9 mouse cellular contexts compared by ENCODE assay signal in genomic region chr7:19159411-19159810, GRCm38 (mm10). TPM values are rescaled to one million over a fixed set of nuclear protein-coding genes. Genes with fewer than 3 reads are reported as not detected.
DNase-seq lines count a peak whose midpoint lies in the region; ATAC-seq lines count a peak whose summit lies in the region.
"Had no signal": no experiment of that assay in that cellular context is flagged by ENCODE, and none has a peak within 500 bp of the region (broad histone marks: within the 10 kb centered on the region; RNA-seq: fewer than 3 reads in every experiment).

No protein-coding gene starts in this region.

- H3K4me2 ChIP-seq in heart, embryonic 16.5 days (ENCODE audit: low read depth, low read length) = peak overlapping the region; percentile 66; the same call in 1 of the 2 replicates
- H3K4me2 ChIP-seq in embryonic facial prominence, embryonic 11.5 days (ENCODE audit: low read depth, low read length) = no peak overlapping the region
- no peak overlapping the region for H3K4me2 ChIP-seq in hindbrain, embryonic 12.5 days (replicated peaks)
- peak overlapping the region; percentile 53; the same call in 1 of the 2 replicates for H3K4me2 ChIP-seq in midbrain, embryonic 12.5 days (replicated peaks)

- no peak for DNase-seq in heart, adult 8-10 months (ENCODE audit: low spot score)
- DNase-seq in embryonic facial prominence, embryonic 11.5 days (ENCODE audit: low spot score) = no peak
- DNase-seq in urinary bladder, adult 18-20 months (ENCODE audit: low spot score in 2 of 2) = no peak
- no peak for DNase-seq in frontal cortex, postnatal 25 days (ENCODE audit: low spot score in 2 of 2)
- DNase-seq in adrenal gland, postnatal 4 days (ENCODE audit: low spot score in 2 of 2) = no peak

- no peak overlapping the region for H3K27ac ChIP-seq in heart, embryonic 16.5 days (ENCODE audit: low read length)
- H3K27ac ChIP-seq in embryonic facial prominence, embryonic 11.5 days (replicated peaks; ENCODE audit: low read depth, low read length) = no peak overlapping the region
- no peak overlapping the region for H3K27ac ChIP-seq in hindbrain, embryonic 12.5 days
- H3K27ac ChIP-seq in midbrain, embryonic 12.5 days (replicated peaks) = no peak overlapping the region

- peaks cover 6% of the 10 kb centered on the region for H3K27me3 ChIP-seq in heart, embryonic 16.5 days (ENCODE audit: control insufficient read depth, insufficient read depth, low read length)
- H3K27me3 ChIP-seq in embryonic facial prominence, embryonic 11.5 days (ENCODE audit: control insufficient read depth, insufficient read depth, low read length) = peaks cover 12% of the 10 kb centered on the region
- peaks cover 48% of the 10 kb centered on the region for H3K27me3 ChIP-seq in hindbrain, embryonic 12.5 days
- peaks cover 56% of the 10 kb centered on the region for H3K27me3 ChIP-seq in midbrain, embryonic 12.5 days

- H3K4me1 ChIP-seq in heart, embryonic 16.5 days (ENCODE audit: control insufficient read depth, insufficient read depth, low read length) = peaks cover 20% of the 10 kb centered on the region
- peaks cover 2% of the 10 kb centered on the region for H3K4me1 ChIP-seq in embryonic facial prominence, embryonic 11.5 days (ENCODE audit: control insufficient read depth, insufficient read depth, low read length)
- H3K4me1 ChIP-seq in hindbrain, embryonic 12.5 days = peaks cover 21% of the 10 kb centered on the region
- peaks cover 28% of the 10 kb centered on the region for H3K4me1 ChIP-seq in midbrain, embryonic 12.5 days

- no peak overlapping the region for H3K4me3 ChIP-seq in heart, embryonic 16.5 days (ENCODE audit: low read length)
- H3K4me3 ChIP-seq in embryonic facial prominence, embryonic 11.5 days (ENCODE audit: low read depth, low read length) = no peak overlapping the region; the same call in 1 of the 2 replicates
- no peak overlapping the region for H3K4me3 ChIP-seq in hindbrain, embryonic 12.5 days
- no peak overlapping the region for H3K4me3 ChIP-seq in midbrain, embryonic 12.5 days

- WGBS in heart, embryonic 16.5 days = 18% methylated on average over 18 of the region's 18 CpGs
- 13% methylated on average over 18 of the region's 18 CpGs for WGBS in embryonic facial prominence, embryonic 11.5 days
- WGBS in hindbrain, embryonic 12.5 days = 14% methylated on average over 18 of the region's 18 CpGs
- WGBS in midbrain, embryonic 12.5 days = 15% methylated on average over 18 of the region's 18 CpGs

- H3K36me3 ChIP-seq in heart, embryonic 16.5 days (ENCODE audit: control insufficient read depth, insufficient read depth) = 0 out of 2 replicates have a peak, but pooled peaks cover 4% of the 10 kb centered on the region
- H3K36me3 ChIP-seq in embryonic facial prominence, embryonic 11.5 days (replicated peaks; ENCODE audit: control insufficient read depth, insufficient read depth, low read depth, low read length) = no peaks in the 10 kb centered on the region
- peaks cover 7% of the 10 kb centered on the region for H3K36me3 ChIP-seq in hindbrain, embryonic 12.5 days
- no peaks in the 10 kb centered on the region for H3K36me3 ChIP-seq in midbrain, embryonic 12.5 days

- H3K9ac ChIP-seq in heart, embryonic 16.5 days (ENCODE audit: low read length) = no peak overlapping the region
- H3K9ac ChIP-seq in embryonic facial prominence, embryonic 11.5 days (replicated peaks; ENCODE audit: low read length) = 0 out of 2 replicates have a peak overlapping the region, but pooled peaks have one; percentile 9
- H3K9ac ChIP-seq in hindbrain, embryonic 12.5 days = peak overlapping the region; percentile 38; the same call in 1 of the 2 replicates
- H3K9ac ChIP-seq in midbrain, embryonic 12.5 days (replicated peaks) = no peak overlapping the region

- no peaks in the 10 kb centered on the region for H3K9me3 ChIP-seq in heart, embryonic 16.5 days (replicated peaks; ENCODE audit: control insufficient read depth, low read length)
- H3K9me3 ChIP-seq in embryonic facial prominence, embryonic 11.5 days (replicated peaks; ENCODE audit: control insufficient read depth, low read length) = no peaks in the 10 kb centered on the region
- no peaks in the 10 kb centered on the region for H3K9me3 ChIP-seq in hindbrain, embryonic 12.5 days (replicated peaks)
- H3K9me3 ChIP-seq in midbrain, embryonic 12.5 days = no peaks in the 10 kb centered on the region

- no peak for ATAC-seq in heart, embryonic 16.5 days (replicated peaks; ENCODE audit: extremely low read depth, insufficient read depth, low FRiP score)
- ATAC-seq in embryonic facial prominence, embryonic 11.5 days (replicated peaks; ENCODE audit: insufficient number of reproducible peaks, low FRiP score, low TSS enrichment, low read depth) = no peak
- no peak for ATAC-seq in hindbrain, embryonic 12.5 days (ENCODE audit: low FRiP score)
- no peak for ATAC-seq in midbrain, embryonic 12.5 days (ENCODE audit: low FRiP score, low read depth)
- ATAC-seq: CD4-positive, CD25-positive, alpha-beta regulatory T cell, adult 4 months had no signal

RNA-seq across cellular contexts. Expression of gene Gipr, which starts 6.5 kb away (rescaled TPM):
- polyA plus RNA-seq in heart, embryonic 16.5 days (2015; fragmentation: Nextera tagmentation; extraction: Ambion mirVana) = 104 and 107 TPM in 2 replicates
- under 1 TPM; 0.09 to 0.29 (median 0.26) TPM for total RNA-seq in heart, adult 8-10 months (2022)
- 0.15 and 0.77 TPM in 2 replicates for polyA plus RNA-seq in embryonic facial prominence, embryonic 11.5 days (2014; fragmentation: Nextera tagmentation; extraction: Ambion mirVana)
- polyA plus RNA-seq in hindbrain, embryonic 12.5 days (2016; fragmentation: Nextera tagmentation; extraction: Ambion mirVana) = 1.4 and 2.0 TPM in 2 replicates
- polyA plus RNA-seq in midbrain, embryonic 12.5 days (2016; fragmentation: Nextera tagmentation; extraction: Ambion mirVana) = 2.1 and 3.4 TPM in 2 replicates
- 1 to 10 TPM; 1.9 to 2.5 TPM for total RNA-seq in adrenal gland, postnatal 4 days (2021)
- polyA plus RNA-seq: CD4-positive, CD25-positive, alpha-beta regulatory T cell, adult 4 months had no signal

RNA-seq across cellular contexts. Expression of gene Snrpd2, which starts 9.9 kb away (rescaled TPM):
- 84.3 and 93.8 TPM in 2 replicates for polyA plus RNA-seq in heart, embryonic 16.5 days (2015; fragmentation: Nextera tagmentation; extraction: Ambion mirVana)
- 10 to 100 TPM; 63.5 to 76.4 (median 68.8) TPM for total RNA-seq in heart, adult 8-10 months (2022)
- polyA plus RNA-seq in embryonic facial prominence, embryonic 11.5 days (2014; fragmentation: Nextera tagmentation; extraction: Ambion mirVana) = 157 and 171 TPM in 2 replicates
- 118 and 122 TPM in 2 replicates for polyA plus RNA-seq in hindbrain, embryonic 12.5 days (2016; fragmentation: Nextera tagmentation; extraction: Ambion mirVana)
- polyA plus RNA-seq in midbrain, embryonic 12.5 days (2016; fragmentation: Nextera tagmentation; extraction: Ambion mirVana) = 136 and 139 TPM in 2 replicates
- 100 to 1,000 TPM; 111 to 116 TPM for total RNA-seq in adrenal gland, postnatal 4 days (2021)

RNA-seq across cellular contexts. Expression of gene Qpctl, which starts 10.3 kb away (rescaled TPM):
- 9.6 and 10.6 TPM in 2 replicates for polyA plus RNA-seq in heart, embryonic 16.5 days (2015; fragmentation: Nextera tagmentation; extraction: Ambion mirVana)
- 1 to 10 TPM; 4.1 to 4.7 (median 4.5) TPM for total RNA-seq in heart, adult 8-10 months (2022)
- polyA plus RNA-seq in embryonic facial prominence, embryonic 11.5 days (2014; fragmentation: Nextera tagmentation; extraction: Ambion mirVana) = 9.4 and 9.7 TPM in 2 replicates
- polyA plus RNA-seq in hindbrain, embryonic 12.5 days (2016; fragmentation: Nextera tagmentation; extraction: Ambion mirVana) = 21.2 and 22.8 TPM in 2 replicates
- polyA plus RNA-seq in midbrain, embryonic 12.5 days (2016; fragmentation: Nextera tagmentation; extraction: Ambion mirVana) = 21.0 and 22.0 TPM in 2 replicates
- 10 to 100 TPM; 16.1 TPM for total RNA-seq in adrenal gland, postnatal 4 days (2021)

RNA-seq across cellular contexts. Expression of gene Eml2, which starts 16.8 kb away (rescaled TPM):
- polyA plus RNA-seq in heart, embryonic 16.5 days (2015; fragmentation: Nextera tagmentation; extraction: Ambion mirVana) = 23.5 and 26.2 TPM in 2 replicates
- total RNA-seq in heart, adult 8-10 months (2022) = 10 to 100 TPM; 32.0 to 45.7 (median 35.7) TPM
- 2.1 and 2.3 TPM in 2 replicates for polyA plus RNA-seq in embryonic facial prominence, embryonic 11.5 days (2014; fragmentation: Nextera tagmentation; extraction: Ambion mirVana)
- 6.1 and 7.2 TPM in 2 replicates for polyA plus RNA-seq in hindbrain, embryonic 12.5 days (2016; fragmentation: Nextera tagmentation; extraction: Ambion mirVana)
- polyA plus RNA-seq in midbrain, embryonic 12.5 days (2016; fragmentation: Nextera tagmentation; extraction: Ambion mirVana) = 5.4 and 6.0 TPM in 2 replicates
- 10 to 100 TPM; 44.8 to 46.7 TPM for total RNA-seq in adrenal gland, postnatal 4 days (2021)

RNA-seq across cellular contexts. Expression of gene Fbxo46, which starts 39.8 kb away (rescaled TPM):
- polyA plus RNA-seq in heart, embryonic 16.5 days (2015; fragmentation: Nextera tagmentation; extraction: Ambion mirVana) = 9.8 and 9.9 TPM in 2 replicates
- 1 to 10 TPM; 4.2 to 6.0 (median 5.3) TPM for total RNA-seq in heart, adult 8-10 months (2022)
- 7.4 and 7.7 TPM in 2 replicates for polyA plus RNA-seq in embryonic facial prominence, embryonic 11.5 days (2014; fragmentation: Nextera tagmentation; extraction: Ambion mirVana)
- 20.9 TPM in 2 replicates for polyA plus RNA-seq in hindbrain, embryonic 12.5 days (2016; fragmentation: Nextera tagmentation; extraction: Ambion mirVana)
- polyA plus RNA-seq in midbrain, embryonic 12.5 days (2016; fragmentation: Nextera tagmentation; extraction: Ambion mirVana) = 20.6 and 21.9 TPM in 2 replicates
- 10 to 100 TPM; 13.7 to 14.6 TPM for total RNA-seq in adrenal gland, postnatal 4 days (2021)

Comparison
In these comparisons a context has a peak if more than half of its experiments do, and no peak if none do; other contexts are left out.
1. H3K4me2 ChIP-seq: peak in heart, embryonic 16.5 days (single experiment) and midbrain, embryonic 12.5 days (single experiment); none in embryonic facial prominence, embryonic 11.5 days (single experiment) and hindbrain, embryonic 12.5 days (single experiment).
2. H3K9ac ChIP-seq: peak in embryonic facial prominence, embryonic 11.5 days (single experiment) and hindbrain, embryonic 12.5 days (single experiment); none in heart, embryonic 16.5 days (single experiment) and midbrain, embryonic 12.5 days (single experiment).
3. RNA of gene Gipr, which starts 6.5 kb away (polyA plus RNA-seq): 104 to 107 TPM in heart, embryonic 16.5 days; 2.1 to 3.4 TPM in midbrain, embryonic 12.5 days, 1.4 to 2.0 TPM in hindbrain, embryonic 12.5 days and 0.15 to 0.77 TPM in embryonic facial prominence, embryonic 11.5 days; every median in the first group is over 10 times any median in the second.